Mouse (Mus musculus): ENCODE results near the gene Tor1b. TPM values are rescaled to one million over a fixed set of nuclear protein-coding genes. Genes with fewer than 3 reads are reported as not detected.

The Tor1b gene
- total and polyA plus RNA-seq, 3 experiments: 23.1 to 31.1 (median 25.3) TPM

GRCm38 (mm10) chr2:30918126-30918525 is 34.6 kb upstream of the Tor1b start:
- Histone ChIP-seq H3K79me2 (replicated peaks; ENCODE audit: control insufficient read depth, extremely low read depth, insufficient read depth, poor library complexity, severe bottlenecking) (no peaks in the 10 kb centered on the region), H3K27me3 (replicated peaks) (no peaks in the 10 kb centered on the region), H3K9ac (ENCODE audit: insufficient read depth, low read depth) (no peak overlapping the region), H3K27ac (ENCODE audit: insufficient read depth, low read depth) (no peak overlapping the region), H3K4me1 (ENCODE audit: control insufficient read depth in 1 of 2, insufficient read depth in 2 of 2) (peaks cover 3 to 17% of the 10 kb centered on the region in 2 experiments; a peak in 3 of 4 replicates), H3K36me3 (replicated peaks in 1 of 2; ENCODE audit: control insufficient read depth in 1 of 2, insufficient read depth in 1 of 2, low read length in 1 of 2) (no peaks in the 10 kb centered on the region), H3K9me3 (replicated peaks; ENCODE audit: low read length) (no peaks in the 10 kb centered on the region), H3K4me2 (ENCODE audit: insufficient read depth, low read depth, poor library complexity, severe bottlenecking) (no peak overlapping the region), H3K4me3 (replicated peaks in 1 of 3; ENCODE audit: low read depth in 2 of 3, low read length in 2 of 3, poor library complexity in 1 of 3) (no peak overlapping the region)
- DNase-seq (ENCODE audit: extremely low read depth): no peak
- in situ Hi-C loops (cut with MboI; ENCODE audit: low pct_ligation_motif_present, low pct_unique_long_range_greater_than_20kb, low sequenced_read_pairs) (no loop called here), dilution Hi-C loops (cut with MboI; ENCODE audit: extremely low pct_ligation_motif_present, extremely low pct_unique_long_range_greater_than_20kb, low sequenced_read_pairs) (no loop called here)
- TF ChIP-seq ELF1 (IDR thresholded peaks at IDR 0.05; ENCODE audit: low read depth, low read length) (no peak), JUN (IDR thresholded peaks at IDR 0.05; ENCODE audit: insufficient read depth, low read depth, low read length) (no peak), EP300 (IDR thresholded peaks at IDR 0.05; ENCODE audit: low read length) (no peak), UBTF (IDR thresholded peaks at IDR 0.05; ENCODE audit: low read depth, low read length) (no peak), RCOR1 (conservative IDR thresholded peaks at IDR 0.05; ENCODE audit: low read depth, low read length) (no peak), ZKSCAN1 (IDR thresholded peaks at IDR 0.05; ENCODE audit: borderline replicate concordance, low read depth, low read length) (no peak), KAT2A (IDR thresholded peaks at IDR 0.05; ENCODE audit: insufficient replicate concordance, low read length) (no peak), ZNF384 (IDR thresholded peaks at IDR 0.05; ENCODE audit: low read depth, low read length) (no peak), NRF1 (IDR thresholded peaks at IDR 0.05; ENCODE audit: low read depth, low read length) (no peak), IRF4 (IDR thresholded peaks at IDR 0.05; ENCODE audit: low read depth, low read length) (no peak), BHLHE40 (IDR thresholded peaks at IDR 0.05; ENCODE audit: low read depth, low read length) (no peak), RAD21 (IDR thresholded peaks at IDR 0.05; ENCODE audit: low read depth, low read length) (no peak), POLR2AphosphoS2 (IDR thresholded peaks at IDR 0.05; ENCODE audit: low read depth, low read length) (no peak), SIN3A (IDR thresholded peaks at IDR 0.05; ENCODE audit: low read length) (no peak), GABPA (IDR thresholded peaks at IDR 0.05; ENCODE audit: insufficient replicate concordance, low read depth, low read length) (no peak), SMC3 (IDR thresholded peaks at IDR 0.05; ENCODE audit: low read depth, low read length) (no peak), MXI1 (IDR thresholded peaks at IDR 0.05; ENCODE audit: low read depth, low read length) (no peak)

GRCm38 (mm10) chr2:30918780-30919329 is 33.9 kb upstream of the Tor1b start:
- no peak for TF ChIP-seq UBTF (IDR thresholded peaks at IDR 0.05; ENCODE audit: low read depth, low read length)
- no peak for TF ChIP-seq MAZ (IDR thresholded peaks at IDR 0.05; ENCODE audit: low read depth, low read length)
- TF ChIP-seq CHD1 (IDR thresholded peaks at IDR 0.05; ENCODE audit: low read depth, low read length): no peak
- TF ChIP-seq POLR2AphosphoS2 (IDR thresholded peaks at IDR 0.05; ENCODE audit: low read depth, low read length): no peak
- no peak for TF ChIP-seq GABPA (IDR thresholded peaks at IDR 0.05; ENCODE audit: insufficient replicate concordance, low read depth, low read length)
- TF ChIP-seq SIN3A (IDR thresholded peaks at IDR 0.05; ENCODE audit: low read length): no peak
- no peak for TF ChIP-seq USF2 (conservative IDR thresholded peaks at IDR 0.05; ENCODE audit: low read depth, low read length)
- TF ChIP-seq USF1 (IDR thresholded peaks at IDR 0.05; ENCODE audit: low read depth, low read length): no peak
- no peak for TF ChIP-seq JUN (IDR thresholded peaks at IDR 0.05; ENCODE audit: insufficient read depth, low read depth, low read length)
- no peak for TF ChIP-seq ZMIZ1 (IDR thresholded peaks at IDR 0.05; ENCODE audit: low read depth, low read length)
- TF ChIP-seq RAD21 (IDR thresholded peaks at IDR 0.05; ENCODE audit: low read depth, low read length): no peak
- TF ChIP-seq KAT2A (IDR thresholded peaks at IDR 0.05; ENCODE audit: insufficient replicate concordance, low read length): no peak
- no peak for TF ChIP-seq ETS1 (conservative IDR thresholded peaks at IDR 0.05; ENCODE audit: low read depth, low read length)
- no peak for DNase-seq (ENCODE audit: extremely low read depth)
- Histone ChIP-seq H3K36me3 (replicated peaks in 1 of 2; ENCODE audit: control insufficient read depth in 1 of 2, insufficient read depth in 1 of 2, low read length in 1 of 2) (no peaks in the 10 kb centered on the region), H3K9me3 (replicated peaks; ENCODE audit: low read length) (no peaks in the 10 kb centered on the region), H3K9ac (ENCODE audit: insufficient read depth, low read depth) (no peak overlapping the region), H3K27me3 (replicated peaks) (no peaks in the 10 kb centered on the region), H3K4me1 (ENCODE audit: control insufficient read depth in 1 of 2, insufficient read depth in 2 of 2) (peaks cover 3 to 11% of the 10 kb centered on the region in 2 experiments; a peak in 3 of 4 replicates), H3K79me2 (replicated peaks; ENCODE audit: control insufficient read depth, extremely low read depth, insufficient read depth, poor library complexity, severe bottlenecking) (no peaks in the 10 kb centered on the region), H3K4me2 (ENCODE audit: insufficient read depth, low read depth, poor library complexity, severe bottlenecking) (no peak overlapping the region), H3K27ac (ENCODE audit: insufficient read depth, low read depth) (no peak overlapping the region), H3K4me3 (replicated peaks in 1 of 3; ENCODE audit: low read depth in 2 of 3, low read length in 2 of 3, poor library complexity in 1 of 3) (no peak overlapping the region)
- dilution Hi-C loops (cut with MboI; ENCODE audit: extremely low pct_ligation_motif_present, extremely low pct_unique_long_range_greater_than_20kb, low sequenced_read_pairs) (no loop called here), in situ Hi-C loops (cut with MboI; ENCODE audit: low pct_ligation_motif_present, low pct_unique_long_range_greater_than_20kb, low sequenced_read_pairs) (no loop called here)
